Mouse (Mus musculus): ENCODE measurements around the gene Ugt8a.

- no peak for TF ChIP-seq MYOG (IDR thresholded peaks at IDR 0.05; ENCODE audit: control insufficient read depth in 1 of 3, insufficient read depth in 1 of 3, insufficient read length in 2 of 3, low read depth in 2 of 3)
- TF ChIP-seq MYOD1 (IDR thresholded peaks at IDR 0.05; ENCODE audit: control insufficient read depth in 1 of 3, insufficient read length in 2 of 3, low read depth in 2 of 3) = no peak
- TF ChIP-seq POLR2AphosphoS2 (IDR thresholded peaks at IDR 0.05; ENCODE audit: insufficient read length, low read depth) = no peak
- TF ChIP-seq POLR2A (IDR thresholded peaks at IDR 0.05; ENCODE audit: insufficient read length, low read depth) = no peak
- no peak for TF ChIP-seq MAX (IDR thresholded peaks at IDR 0.05; ENCODE audit: low read depth)
- TF ChIP-seq E2F4 (IDR thresholded peaks at IDR 0.05; ENCODE audit: insufficient read depth) = no peak
- TF ChIP-seq USF1 (IDR thresholded peaks at IDR 0.05; ENCODE audit: low read depth) = no peak
- TF ChIP-seq SRF (IDR thresholded peaks at IDR 0.05; ENCODE audit: control insufficient read depth, insufficient read length, low read depth) = no peak
- TF ChIP-seq CEBPB (IDR thresholded peaks at IDR 0.05; ENCODE audit: insufficient read depth, poor library complexity, severe bottlenecking) = no peak
- TF ChIP-seq TCF12 (IDR thresholded peaks at IDR 0.05; ENCODE audit: insufficient read depth, poor library complexity, severe bottlenecking) = no peak
Measured at GRCm38 (mm10) chr3:125898976-125899375, 39.4 kb downstream of the Ugt8a start.

Measured in myocyte (in vitro differentiated cells).